Mouse (Mus musculus) stomach, postnatal 0 days (tissue): ENCODE results near the gene Gm49510. TPM values are rescaled to one million over a fixed set of nuclear protein-coding genes. Genes with fewer than 3 reads are reported as not detected.

Experiments
- ATAC-seq: fragments of 200-750 bp; cut with Nextera tagmentation; 2 replicates; pipeline ENCODE4 v1.8.0; 2017; ENCODE audit not compliant: low FRiP score, low TSS enrichment
- DNase-seq: peaks from one replicate; pipeline ENCODE4 v3.0.0-alpha.2; 2016; ENCODE audit warnings: low spot score
- H3K27ac ChIP-seq: fragments of 300-500 bp; sonication (generic); replicated peaks from 2 replicates; pipeline ENCODE4 v1.5.1; 2014; ENCODE audit warnings: mild to moderate bottlenecking, control low read depth
- H3K27me3 ChIP-seq: fragments of 300-500 bp; sonication (generic); 2 replicates; pipeline ENCODE4 v1.6.1; 2014; ENCODE audit warnings: low read length; ENCODE audit not compliant: control insufficient read depth, insufficient read depth
- H3K36me3 ChIP-seq: fragments of 300-500 bp; sonication (generic); 2 replicates; pipeline ENCODE4 v1.6.1; 2014; ENCODE audit warnings: low read length, mixed read lengths; ENCODE audit not compliant: control insufficient read depth, insufficient read depth
- H3K4me1 ChIP-seq: fragments of 300-500 bp; sonication (generic); replicated peaks from 2 replicates; pipeline ENCODE4 v1.6.1; 2014; ENCODE audit warnings: antibody characterized with exemption; ENCODE audit not compliant: control insufficient read depth, insufficient read depth
- H3K4me2 ChIP-seq: fragments of 300-500 bp; sonication (generic); replicated peaks from 2 replicates; pipeline ENCODE4 v1.6.1; 2014; ENCODE audit warnings: low read depth, mild to moderate bottlenecking, control low read depth, moderate library complexity
- H3K4me3 ChIP-seq: fragments of 300-500 bp; sonication (generic); 2 replicates; pipeline ENCODE4 v1.5.1; 2014; ENCODE audit warnings: low read depth, low read length, control low read depth
- H3K9ac ChIP-seq: fragments of 300-500 bp; sonication (generic); 2 replicates; pipeline ENCODE4 v1.6.1; 2014; ENCODE audit warnings: mild to moderate bottlenecking, low read length, control low read depth, mixed read lengths
- H3K9me3 ChIP-seq: fragments of 300-500 bp; sonication (generic); 2 replicates; pipeline ENCODE4 v1.6.1; 2016; ENCODE audit warnings: low read length; ENCODE audit not compliant: control insufficient read depth
- CTCF ChIP-seq: IDR thresholded peaks from 2 replicates; pipeline ENCODE4 v1.5.1; 2016; ENCODE audit warnings: antibody characterized with exemption, low read depth, mild to moderate bottlenecking, moderate library complexity
- EP300 ChIP-seq: optimal IDR thresholded peaks from 2 replicates; pipeline ENCODE3; 2016; ENCODE audit warnings: antibody characterized with exemption
- WGBS: fragments of 180-500 bp; shearing (Covaris S2); extraction: QIAGEN DNeasy Blood & Tissue Kit; methylation state at CpG from one replicate; pipeline ENCODE4 v1.1.7; 2014; 5-methylcytosine and 5-hydroxymethylcytosine counted together
- polyA plus RNA-seq: library from polyadenylated mRNA; unstranded; fragments of >200 nt; fragmentation: Nextera tagmentation; extraction: Ambion mirVana; gene quantifications from 2 replicates; pipeline ENCODE4 v1.2.1, GENCODE M21; 2015

Gene Gm49510
- polyA plus RNA-seq, 1 experiment from 2014 or later, result 0.27 TPM

- ATAC-seq (no peak), DNase-seq (no peak)
- H3K9me3 ChIP-seq, result no peaks in the 10 kb centered on the region
- peaks cover 7% of the 10 kb centered on the region for H3K4me1 ChIP-seq
- H3K4me2 ChIP-seq, result no peak overlapping the region
- peaks cover 30% of the 10 kb centered on the region for H3K36me3 ChIP-seq
- H3K27ac ChIP-seq, result no peak overlapping the region
- TF ChIP-seq CTCF (no peak), EP300 (no peak)
- H3K27me3 ChIP-seq, result no peaks in the 10 kb centered on the region
- 94% methylated on average over 8 of the region's 8 CpGs for WGBS
- H3K9ac ChIP-seq, result no peak overlapping the region
- H3K4me3 ChIP-seq, result no peak overlapping the region
Measured at GRCm38 (mm10) chr15:78880432-78880831, 19.0 kb upstream of the Gm49510 start.

DNA sequence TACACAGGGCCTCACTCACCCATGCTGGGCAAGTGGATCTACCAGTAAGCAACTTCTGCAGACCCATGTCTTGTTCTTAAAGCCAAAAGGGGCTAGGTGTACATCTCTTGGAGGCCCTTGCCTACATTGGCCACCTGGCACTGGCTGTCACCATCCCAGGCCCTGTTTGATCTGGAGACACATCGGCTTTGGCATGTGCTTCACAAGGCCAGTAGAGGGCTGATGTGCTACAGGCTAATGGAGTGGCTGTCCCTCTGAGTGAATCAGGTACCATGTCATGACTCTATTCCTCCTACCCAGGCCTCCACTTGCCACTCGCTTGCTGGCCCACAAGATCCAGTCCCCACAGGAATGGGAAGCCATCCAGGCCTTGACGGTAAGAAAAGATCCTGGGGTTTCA lies 17.6 kb upstream of the Gm49510 start:
- Histone ChIP-seq H3K36me3 (peaks cover 37% of the 10 kb centered on the region), H3K27ac (no peak overlapping the region), H3K4me2 (no peak overlapping the region), H3K4me3 (no peak overlapping the region), H3K9me3 (no peaks in the 10 kb centered on the region), H3K9ac (no peak overlapping the region), H3K4me1 (peaks cover 7% of the 10 kb centered on the region), H3K27me3 (no peaks in the 10 kb centered on the region)
- DNase-seq (no peak), ATAC-seq (no peak)
- 85% methylated on average over 3 of the region's 3 CpGs for WGBS
- TF ChIP-seq CTCF, result peak; percentile 51
- no peak for TF ChIP-seq EP300

- Histone ChIP-seq H3K4me3 (no peak overlapping the region), H3K4me2 (0 out of 2 replicates have a peak overlapping the region, but pooled peaks have one; percentile 20), H3K36me3 (peaks cover 45% of the 10 kb centered on the region), H3K9ac (peak overlapping the region; percentile 41), H3K9me3 (no peaks in the 10 kb centered on the region), H3K4me1 (peaks cover 3% of the 10 kb centered on the region; the same call in 1 of the 2 replicates), H3K27me3 (no peaks in the 10 kb centered on the region), H3K27ac (peak overlapping the region; percentile 56)
- 34% methylated on average over 10 of the region's 13 CpGs for WGBS
- peak; percentile 69 for ATAC-seq
- DNase-seq, result peak; percentile 88
- TF ChIP-seq EP300 (no peak), CTCF (no peak)
Measured at GRCm38 (mm10) chr15:78889401-78889853, 10.0 kb upstream of the Gm49510 start.

DNA sequence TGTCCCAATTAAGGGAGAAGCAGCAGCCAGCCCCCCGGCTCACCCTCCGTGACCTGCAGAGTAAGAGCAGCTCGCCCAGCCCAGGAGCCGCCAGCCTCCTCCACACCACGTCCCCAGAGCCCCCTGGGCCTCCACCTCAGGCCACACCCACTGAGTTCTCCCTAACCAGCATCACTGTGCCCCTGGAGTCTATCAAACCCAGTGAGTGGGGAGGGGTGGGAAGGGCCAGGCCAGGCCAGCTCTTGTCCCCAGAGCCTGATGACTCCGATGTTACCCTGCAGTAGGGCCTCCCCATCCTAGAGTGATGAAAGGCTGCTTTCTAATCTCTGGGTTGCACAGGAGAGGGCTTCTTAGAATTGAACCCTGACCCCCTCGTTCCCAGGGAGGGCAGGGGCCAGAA lies 7.0 kb upstream of the Gm49510 start:
- 44% methylated on average over 7 of the region's 7 CpGs for WGBS
- Histone ChIP-seq H3K27ac (no peak overlapping the region), H3K27me3 (no peaks in the 10 kb centered on the region), H3K4me2 (no peak overlapping the region), H3K9me3 (no peaks in the 10 kb centered on the region), H3K4me3 (no peak overlapping the region), H3K4me1 (peaks cover 5% of the 10 kb centered on the region; the same call in 1 of the 2 replicates), H3K36me3 (peaks cover 39% of the 10 kb centered on the region), H3K9ac (no peak overlapping the region; the same call in 1 of the 2 replicates)
- TF ChIP-seq CTCF (no peak), EP300 (no peak)
- DNase-seq (no peak), ATAC-seq (no peak)

DNA sequence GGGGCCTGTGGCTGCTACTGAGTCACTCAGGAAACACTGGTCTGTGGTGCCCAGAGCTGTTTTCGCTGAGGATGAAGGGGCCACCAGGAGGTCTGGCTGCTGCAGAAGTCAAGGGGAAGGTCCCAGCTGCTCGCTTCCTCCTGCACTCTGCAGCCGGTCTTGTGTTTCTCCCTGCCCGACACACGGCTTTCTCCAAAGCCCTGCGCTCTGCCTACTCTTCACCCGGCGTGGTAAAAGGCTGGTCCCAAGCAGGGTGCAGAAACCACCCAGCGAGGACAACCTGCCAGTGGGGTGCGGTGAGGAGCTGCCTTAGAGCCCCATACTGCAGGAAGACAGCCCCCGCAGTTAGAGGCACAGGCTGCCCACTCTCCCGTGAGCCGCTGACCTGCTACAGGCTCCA lies 4.7 kb upstream of the Gm49510 start:
- no peaks in the 10 kb centered on the region for H3K9me3 ChIP-seq
- H3K36me3 ChIP-seq, result peaks cover 29% of the 10 kb centered on the region
- H3K4me1 ChIP-seq, result peaks cover 2% of the 10 kb centered on the region; the same call in 1 of the 2 replicates
- no peak overlapping the region for H3K4me3 ChIP-seq
- no peak overlapping the region for H3K4me2 ChIP-seq
- H3K9ac ChIP-seq, result peak overlapping the region; percentile 43; the same call in 1 of the 2 replicates
- TF ChIP-seq CTCF (no peak), EP300 (no peak)
- H3K27me3 ChIP-seq, result no peaks in the 10 kb centered on the region
- ATAC-seq (no peak; the same call in 1 of the 2 replicates), DNase-seq (no peak)
- H3K27ac ChIP-seq, result peak overlapping the region; percentile 71
- 65% methylated on average over 13 of the region's 13 CpGs for WGBS

GRCm38 (mm10) chr15:78895741-78896140 lies 3.7 kb upstream of the Gm49510 start:
- no peak for TF ChIP-seq CTCF
- no peak for TF ChIP-seq EP300
- ATAC-seq, result no peak
- H3K9ac ChIP-seq, result peak overlapping the region; percentile 1; the same call in 1 of the 2 replicates
- H3K27ac ChIP-seq, result peak overlapping the region; percentile 71
- no peaks in the 10 kb centered on the region for H3K9me3 ChIP-seq
- H3K36me3 ChIP-seq, result peaks cover 26% of the 10 kb centered on the region
- H3K27me3 ChIP-seq, result no peaks in the 10 kb centered on the region
- H3K4me1 ChIP-seq, result peaks cover 5% of the 10 kb centered on the region
- H3K4me2 ChIP-seq, result no peak overlapping the region
- DNase-seq, result no peak
- 71% methylated on average over 2 of the region's 2 CpGs for WGBS
- H3K4me3 ChIP-seq, result no peak overlapping the region
